Mouse (Mus musculus) limb, embryonic 14.5 days (tissue): ENCODE data around the gene Cbr2. TPM values are rescaled to one million over a fixed set of nuclear protein-coding genes. Genes with fewer than 3 reads are reported as not detected.

Source experiments
- ATAC-seq: fragments of 200-750 bp; cut with Nextera tagmentation; 2 replicates; pipeline ENCODE4 v1.8.0; 2017; ENCODE audit warnings: low read depth, moderate number of reproducible peaks, moderate TSS enrichment; ENCODE audit not compliant: low FRiP score
- DNase-seq: peaks from one replicate; pipeline ENCODE4 v3.0.0-alpha.2; 2015; ENCODE audit warnings: low spot score
- H3K27ac ChIP-seq: fragments of 300-500 bp; sonication (generic); replicated peaks from 2 replicates; pipeline ENCODE4 v1.5.1; 2014; ENCODE audit warnings: low read depth, mild to moderate bottlenecking, low read length, moderate library complexity, mixed read lengths
- H3K27me3 ChIP-seq: fragments of 300-500 bp; sonication (generic); 2 replicates; pipeline ENCODE4 v1.6.1; 2014; ENCODE audit warnings: low read length, mixed read lengths; ENCODE audit not compliant: control insufficient read depth, insufficient read depth
- H3K36me3 ChIP-seq: fragments of 300-500 bp; sonication (generic); 2 replicates; pipeline ENCODE4 v1.6.1; 2014; ENCODE audit warnings: mild to moderate bottlenecking, low read length, moderate library complexity, mixed read lengths; ENCODE audit not compliant: control insufficient read depth, insufficient read depth
- H3K4me1 ChIP-seq: fragments of 300-500 bp; sonication (generic); 2 replicates; pipeline ENCODE4 v1.6.1; 2014; ENCODE audit warnings: antibody characterized with exemption, low read length, mixed read lengths; ENCODE audit not compliant: control insufficient read depth, insufficient read depth
- H3K4me2 ChIP-seq: fragments of 300-500 bp; sonication (generic); replicated peaks from 2 replicates; pipeline ENCODE4 v1.6.1; 2014; ENCODE audit warnings: low read depth, mild to moderate bottlenecking, low read length, moderate library complexity; ENCODE audit not compliant: severe bottlenecking
- H3K4me3 ChIP-seq: fragments of 300-500 bp; sonication (generic); replicated peaks from 2 replicates; pipeline ENCODE4 v1.5.1; 2014; ENCODE audit warnings: low read length
- H3K9ac ChIP-seq: fragments of 300-500 bp; sonication (generic); 2 replicates; pipeline ENCODE4 v1.6.1; 2014; ENCODE audit warnings: mild to moderate bottlenecking, low read depth, low read length, moderate library complexity; ENCODE audit not compliant: severe bottlenecking
- H3K9me3 ChIP-seq: fragments of 300-500 bp; sonication (generic); 2 replicates; pipeline ENCODE4 v1.6.1; 2016; ENCODE audit warnings: low read length; ENCODE audit not compliant: control insufficient read depth
- POLR2A ChIP-seq: fragments of 200-500 bp; IDR thresholded peaks from 2 replicates; pipeline ENCODE4 v1.8.0; 2012; ENCODE audit warnings: inconsistent platforms, mild to moderate bottlenecking, moderate library complexity, borderline replicate concordance; ENCODE audit not compliant: insufficient read depth, insufficient read length; ENCODE audit errors: extremely low read depth
- WGBS: fragments of 180-500 bp; shearing (Covaris S2); extraction: QIAGEN DNeasy Blood & Tissue Kit; methylation state at CpG from one replicate; pipeline ENCODE4 v1.1.7; 2014; 5-methylcytosine and 5-hydroxymethylcytosine counted together
- polyA plus RNA-seq, 2 experiments: library from polyadenylated mRNA; depleted of rRNA in 1 of 2; stranded (reverse) in 1 of 2; unstranded in 1 of 2; fragments of >200 nt; fragmentation: Nextera tagmentation in 1 of 2; extraction: Ambion mirVana in 1 of 2; gene quantifications; 2 replicates each; pipeline versions ENCODE4 v1.2.1 to v1.2.3; 2012 to 2014

The Cbr2 gene
- polyA plus RNA-seq, 2 experiments: 7.3 to 11.9 TPM

DNA sequence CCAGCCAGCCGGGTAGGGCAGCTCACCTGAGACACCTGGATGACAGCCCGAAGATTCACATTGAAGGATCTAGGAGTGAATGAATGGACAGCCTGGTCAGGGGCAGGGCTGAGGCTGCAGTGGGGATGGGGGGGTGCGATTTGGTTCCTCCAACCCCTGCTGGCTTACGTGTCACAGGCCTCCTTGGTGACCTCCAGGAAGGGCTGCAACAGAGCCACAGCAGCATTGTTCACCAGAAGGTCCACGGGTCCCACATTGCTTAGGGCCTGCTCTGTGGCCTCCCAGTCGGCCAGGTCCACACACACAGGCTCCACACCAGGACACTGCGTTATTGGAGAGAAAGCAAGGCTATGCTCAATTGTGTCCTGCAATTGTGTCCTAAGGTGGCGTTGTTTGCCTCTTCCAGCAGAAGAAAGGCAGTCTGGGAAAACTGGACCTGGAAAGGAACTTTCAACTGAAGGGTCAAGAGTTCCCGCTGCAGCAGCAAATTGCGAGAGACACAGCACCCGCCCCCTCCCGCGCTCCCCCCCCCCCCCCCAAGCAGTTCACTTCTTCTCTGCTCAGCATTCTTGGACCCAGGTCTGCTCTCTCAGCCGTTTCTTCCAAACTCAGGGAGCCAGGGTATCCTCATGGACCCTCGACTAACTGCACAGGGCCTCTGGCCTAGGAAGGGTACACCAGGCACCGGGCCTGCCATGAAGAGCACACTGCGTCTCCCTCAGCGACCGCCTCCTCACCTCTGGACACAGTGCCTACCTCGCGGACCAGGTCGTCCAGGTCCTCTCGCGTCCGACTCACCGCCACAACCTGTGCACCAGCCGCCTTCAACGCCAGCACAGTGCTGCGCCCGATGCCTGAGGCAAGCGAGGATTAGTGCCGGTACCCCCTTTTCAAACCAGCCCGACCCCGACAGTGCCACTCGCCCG, 5.4 kb downstream of the Cbr2 start:
- peaks cover 11% of the 10 kb centered on the region for H3K4me1 ChIP-seq
- peaks cover 8% of the 10 kb centered on the region; the same call in 1 of the 2 replicates for H3K36me3 ChIP-seq
- ATAC-seq (peak; percentile 9; the same call in 1 of the 2 replicates), DNase-seq (no peak)
- no peak overlapping the region for H3K27ac ChIP-seq
- TF ChIP-seq POLR2A: no peak
- H3K9me3 ChIP-seq: no peaks in the 10 kb centered on the region
- WGBS: 20% methylated on average over 33 of the region's 36 CpGs
- H3K27me3 ChIP-seq: no peaks in the 10 kb centered on the region
- peak overlapping the region; percentile 59 for H3K9ac ChIP-seq
- peak overlapping the region; percentile 53 for H3K4me3 ChIP-seq
- H3K4me2 ChIP-seq: peak overlapping the region; percentile 87

DNA sequence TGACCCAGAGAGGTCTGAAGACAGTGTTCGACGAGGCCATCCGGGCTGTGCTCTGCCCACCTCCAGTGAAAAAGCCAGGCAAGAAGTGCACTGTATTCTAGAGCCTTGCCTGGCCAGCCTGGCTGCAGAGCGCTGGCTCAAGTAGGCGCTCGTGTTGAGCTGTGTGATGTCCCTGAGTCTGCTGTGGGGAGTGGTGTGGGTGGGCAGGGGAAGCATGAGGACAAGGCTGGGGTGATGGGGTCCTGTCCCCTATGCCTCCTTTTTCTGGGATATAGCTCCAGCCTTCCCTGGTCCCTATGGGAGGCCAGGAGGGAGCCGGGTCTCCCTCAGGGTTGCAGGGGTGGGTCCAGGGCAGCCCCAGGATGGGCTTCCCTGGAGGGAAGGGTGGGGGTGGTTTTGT, 8.4 kb downstream of the Cbr2 start:
- Histone ChIP-seq H3K9me3 (no peaks in the 10 kb centered on the region), H3K27me3 (no peaks in the 10 kb centered on the region), H3K27ac (no peak overlapping the region), H3K36me3 (peaks cover 19% of the 10 kb centered on the region), H3K4me2 (no peak overlapping the region), H3K4me3 (no peak overlapping the region), H3K9ac (no peak overlapping the region), H3K4me1 (peaks cover 15% of the 10 kb centered on the region)
- WGBS: 86% methylated on average over 7 of the region's 7 CpGs
- TF ChIP-seq POLR2A: no peak
- ATAC-seq (no peak), DNase-seq (no peak)

DNA sequence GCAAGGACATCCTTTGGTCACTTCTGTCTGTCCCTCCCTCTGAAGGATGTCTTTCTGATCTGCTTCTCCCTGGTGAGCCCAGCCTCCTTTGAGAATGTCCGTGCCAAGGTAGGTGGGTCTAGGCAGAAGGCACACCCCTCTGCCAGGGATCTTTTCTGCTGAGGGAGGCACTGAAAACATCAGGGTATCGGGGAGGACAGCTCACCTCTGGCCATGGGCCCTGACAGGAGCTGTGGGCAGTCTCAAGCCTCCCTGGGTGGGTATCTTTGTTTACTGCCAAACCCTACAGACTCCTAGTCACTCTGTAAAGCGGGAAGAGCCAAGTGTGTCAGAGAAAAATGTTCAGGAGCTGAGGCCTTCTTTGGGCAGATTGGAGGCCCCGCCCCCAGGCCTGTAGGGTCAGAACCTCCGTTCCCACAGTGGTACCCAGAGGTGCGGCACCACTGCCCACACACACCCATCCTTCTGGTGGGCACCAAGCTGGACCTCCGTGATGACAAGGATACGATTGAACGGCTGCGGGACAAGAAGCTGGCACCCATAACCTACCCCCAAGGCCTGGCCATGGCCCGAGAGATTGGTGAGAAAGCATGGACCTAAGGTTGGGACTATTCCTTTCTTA, 9.0 kb downstream of the Cbr2 start:
- TF ChIP-seq POLR2A: no peak
- Histone ChIP-seq H3K4me1 (peaks cover 15% of the 10 kb centered on the region), H3K4me3 (no peak overlapping the region), H3K9me3 (no peaks in the 10 kb centered on the region), H3K36me3 (peaks cover 25% of the 10 kb centered on the region), H3K9ac (no peak overlapping the region), H3K27ac (no peak overlapping the region), H3K27me3 (no peaks in the 10 kb centered on the region), H3K4me2 (no peak overlapping the region)
- WGBS: 88% methylated on average over 11 of the region's 11 CpGs
- DNase-seq: no peak
- no peak for ATAC-seq

DNA sequence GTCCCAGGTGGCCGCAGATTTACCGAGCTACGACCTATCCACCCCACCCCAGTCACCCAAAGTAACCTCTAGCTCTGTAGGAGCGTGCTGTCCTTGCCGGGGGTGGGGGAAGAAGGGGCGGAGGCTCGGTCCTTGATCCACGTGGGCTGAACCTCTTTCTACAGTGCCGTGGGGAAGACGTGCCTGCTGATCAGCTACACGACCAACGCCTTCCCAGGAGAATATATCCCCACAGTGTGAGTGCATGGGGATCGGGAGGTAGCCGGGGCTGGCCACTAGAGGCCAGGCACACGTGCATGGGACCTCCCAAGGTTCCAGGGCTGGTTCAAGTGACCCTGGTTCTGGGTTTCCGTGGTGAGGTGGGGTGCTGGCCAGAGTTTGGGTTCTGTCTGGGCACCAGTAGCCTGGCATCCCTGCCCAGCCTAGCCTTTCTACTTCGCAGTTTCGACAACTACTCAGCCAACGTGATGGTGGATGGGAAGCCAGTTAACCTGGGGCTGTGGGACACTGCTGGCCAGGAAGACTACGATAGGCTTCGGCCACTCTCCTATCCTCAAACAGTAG, 9.8 kb downstream of the Cbr2 start:
- Histone ChIP-seq H3K27ac (no peak overlapping the region), H3K4me3 (peak overlapping the region; percentile 71), H3K27me3 (no peaks in the 10 kb centered on the region), H3K4me1 (peaks cover 15% of the 10 kb centered on the region), H3K9ac (peak overlapping the region; percentile 76), H3K4me2 (peak overlapping the region; percentile 98), H3K9me3 (no peaks in the 10 kb centered on the region), H3K36me3 (peaks cover 32% of the 10 kb centered on the region)
- TF ChIP-seq POLR2A: no peak
- WGBS: 20% methylated on average over 21 of the region's 21 CpGs
- ATAC-seq (no peak), DNase-seq (no peak)
